In genomic region chr1:69775589-69775988, GRCm38 (mm10) we compare ENCODE assay signal across 12 mouse cellular contexts. TPM values are rescaled to one million over a fixed set of nuclear protein-coding genes. Genes with fewer than 3 reads are reported as not detected.
DNase-seq lines count a peak whose midpoint lies in the region; ATAC-seq and TF ChIP-seq lines count a peak whose summit lies in the region.
"Had no signal": no experiment of that assay in that cellular context is flagged by ENCODE, and none has a peak within 500 bp of the region (broad histone marks: within the 10 kb centered on the region; RNA-seq: fewer than 3 reads in every experiment).

No protein-coding gene starts in this region.

- no peak overlapping the region for H3K4me3 ChIP-seq in left cerebral cortex, adult 2 months
- no peak overlapping the region for H3K4me3 ChIP-seq in E14TG2a.4 (replicated peaks; ENCODE audit: low read length)
- H3K4me3 ChIP-seq in kidney, embryonic 16.5 days (ENCODE audit: low read length): no peak overlapping the region
- H3K4me3 ChIP-seq: forebrain, embryonic 13.5 days; lung, embryonic 15.5 days had no signal

- no peak overlapping the region for H3K4me2 ChIP-seq in kidney, embryonic 16.5 days (replicated peaks; ENCODE audit: low read depth, low read length)
- H3K4me2 ChIP-seq: forebrain, embryonic 13.5 days; lung, embryonic 15.5 days had no signal

- H3K27me3 ChIP-seq in E14TG2a.4 (ENCODE audit: insufficient read depth, low read length): no peaks in the 10 kb centered on the region
- no peaks in the 10 kb centered on the region for H3K27me3 ChIP-seq in kidney, embryonic 16.5 days (ENCODE audit: insufficient read depth, low read length)
- H3K27me3 ChIP-seq: forebrain, embryonic 13.5 days; lung, embryonic 15.5 days had no signal

- H3K9ac ChIP-seq in kidney, embryonic 16.5 days (replicated peaks; ENCODE audit: low read length): no peak overlapping the region
- H3K9ac ChIP-seq: forebrain, embryonic 13.5 days; lung, embryonic 15.5 days had no signal

- no peak for DNase-seq in left cerebral cortex, adult 2 months (ENCODE audit: extremely low spot score in 1 of 2, low spot score in 2 of 2)
- no peak for DNase-seq in left cerebral cortex, adult 9 months (ENCODE audit: low spot score in 2 of 2)
- peak; percentile 42 for DNase-seq in T-cell, adult 2 months (ENCODE audit: low spot score)
- no peak for DNase-seq in left cerebral cortex, postnatal 25 days (ENCODE audit: low spot score in 2 of 2)
- DNase-seq in urinary bladder, postnatal 4 days (ENCODE audit: low spot score in 2 of 2): no peak
- DNase-seq: heart, postnatal 14 days had no signal

- H3K36me3 ChIP-seq in E14TG2a.4 (ENCODE audit: insufficient read depth, low read length): no peaks in the 10 kb centered on the region
- H3K36me3 ChIP-seq in kidney, embryonic 16.5 days (ENCODE audit: insufficient read depth, low read length): no peaks in the 10 kb centered on the region
- H3K36me3 ChIP-seq: lung, embryonic 15.5 days had no signal

- WGBS in kidney, embryonic 16.5 days: 62% methylated on average over 4 of the region's 4 CpGs

- no peaks in the 10 kb centered on the region for H3K4me1 ChIP-seq in E14TG2a.4 (replicated peaks; ENCODE audit: low read depth, low read length)
- H3K4me1 ChIP-seq in kidney, embryonic 16.5 days (ENCODE audit: insufficient read depth, low read length): no peaks in the 10 kb centered on the region
- H3K4me1 ChIP-seq: forebrain, embryonic 13.5 days; lung, embryonic 15.5 days had no signal

- peak; percentile 67; the same call in 1 of the 2 replicates for ATAC-seq in megakaryocyte-erythroid progenitor cell, adult 5-6 weeks (replicated peaks; ENCODE audit: low FRiP score, low TSS enrichment, poor library complexity, severe bottlenecking)
- no peak for ATAC-seq in kidney, embryonic 16.5 days (ENCODE audit: low FRiP score, low TSS enrichment)
- ATAC-seq: forebrain, embryonic 13.5 days had no signal

- peak; percentile 53 for TF ChIP-seq CTCF in left cerebral cortex, adult 2 months (IDR thresholded peaks at IDR 0.05)
- peak; percentile 16 for TF ChIP-seq CTCF in E14TG2a.4 (conservative IDR thresholded peaks at IDR 0.05; ENCODE audit: low read length)

- no peak overlapping the region for H3K27ac ChIP-seq in left cerebral cortex, adult 2 months
- no peak overlapping the region for H3K27ac ChIP-seq in kidney, embryonic 16.5 days (ENCODE audit: low read length)
- H3K27ac ChIP-seq: forebrain, embryonic 13.5 days; lung, embryonic 15.5 days had no signal

- H3K9me3 ChIP-seq in E14TG2a.4 (ENCODE audit: low read length): no peaks in the 10 kb centered on the region
- no peaks in the 10 kb centered on the region for H3K9me3 ChIP-seq in kidney, embryonic 16.5 days (ENCODE audit: low read length)
- H3K9me3 ChIP-seq: forebrain, embryonic 13.5 days; lung, embryonic 15.5 days had no signal

- intact Hi-C loops in left cerebral cortex, adult 2 months (cut with DNase I): no loop called here
- intact Hi-C loops in left cerebral cortex, postnatal 25 days (cut with DNase I): loop anchor here (5.0 to 10.0 kb wide), 3 partner anchors 443 to 611 kb away; no protein-coding TSS in a partner anchor

RNA-seq across cellular contexts. Expression of gene Spag16, which starts 51.2 kb away (rescaled TPM):
- total RNA-seq in left cerebral cortex, adult 2 months (2021): 1 to 10 TPM; 1.2 to 1.9 TPM
- not detected in 2 replicates for total RNA-seq in megakaryocyte-erythroid progenitor cell, adult 5-6 weeks (2014; fragmentation: Nextera tagmentation)
- not detected in 2 replicates for total RNA-seq in megakaryocyte-erythroid progenitor cell, adult 5-6 weeks (2017)
- 1 to 10 TPM in 1 of 2 experiments, under 1 TPM in 1; 0.66 to 1.4 TPM for total RNA-seq in left cerebral cortex, postnatal 25 days (2021)
- polyA plus RNA-seq in kidney, embryonic 16.5 days (2015; fragmentation: Nextera tagmentation; extraction: Ambion mirVana): 0.60 and 0.76 TPM in 2 replicates
- polyA plus RNA-seq: urinary bladder, adult 2 months had no signal
